Mouse (Mus musculus): ENCODE measurements around the gene Exph5.

Gene Exph5

DNA sequence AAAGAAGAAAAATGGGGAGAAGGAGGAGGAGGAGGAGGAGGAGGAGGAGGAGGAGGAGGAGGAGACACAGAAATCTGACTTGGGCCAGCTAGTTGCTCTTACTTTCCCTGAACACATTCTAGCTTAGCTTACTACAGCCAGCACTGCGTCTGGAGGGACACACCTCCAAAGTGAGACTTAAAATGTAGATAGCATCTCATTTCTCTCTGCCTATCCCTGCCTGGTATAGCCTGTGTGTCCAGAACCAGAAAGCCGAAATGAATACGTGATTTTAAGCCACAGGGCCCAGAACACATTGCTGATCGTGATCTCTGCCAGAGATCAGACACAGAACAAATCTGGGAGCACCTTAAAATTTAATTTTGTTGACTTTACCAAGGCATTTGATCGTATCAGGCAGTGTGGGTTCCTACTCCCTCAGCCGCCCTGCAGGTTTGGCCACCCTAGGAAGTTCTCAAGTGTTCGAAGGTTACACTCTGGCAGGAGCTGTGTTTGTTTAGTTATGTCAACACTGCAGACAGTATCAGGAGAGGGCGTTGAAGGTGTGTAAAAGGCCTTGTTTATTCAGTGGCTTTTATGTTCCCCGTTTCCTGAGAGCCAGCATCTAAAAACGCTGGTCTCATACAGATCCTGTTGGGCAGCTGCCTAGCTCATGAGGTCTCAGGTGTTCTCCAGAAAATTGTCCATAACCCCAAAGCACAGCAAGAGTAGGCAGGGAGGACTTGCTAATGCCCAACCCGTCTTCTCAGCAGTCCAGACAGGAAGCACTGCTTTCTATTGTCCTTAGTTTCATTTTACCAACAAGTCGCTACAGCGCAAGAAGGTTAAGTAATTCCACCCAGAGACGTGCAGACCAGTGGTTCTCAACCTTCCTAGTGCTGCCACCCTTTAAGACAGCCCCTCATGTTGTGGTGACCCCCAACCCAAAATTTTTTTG is 55.0 kb downstream of the Exph5 start:
- no peak for DNase-seq (ENCODE audit: low read depth, low spot score)

DNA sequence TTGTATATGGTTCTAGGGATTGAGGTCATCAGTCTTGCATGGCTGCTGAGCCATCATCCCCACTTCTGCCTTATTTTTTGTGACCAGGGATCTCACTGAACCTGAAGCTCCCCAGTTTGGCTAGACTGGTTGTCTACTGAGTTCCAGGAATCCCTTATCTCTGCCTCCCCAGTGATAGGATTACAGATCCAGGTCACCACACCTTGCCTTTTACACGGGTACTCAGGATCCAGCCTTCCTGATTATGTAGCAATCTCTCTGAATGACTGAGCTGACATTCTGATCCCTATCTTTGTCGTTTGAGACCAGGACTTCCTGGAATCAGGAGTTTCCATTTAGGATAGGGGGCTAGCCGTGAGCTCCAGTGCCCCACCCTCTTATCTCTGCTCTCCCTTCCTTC is 69.9 kb downstream of the Exph5 start:
- DNase-seq (ENCODE audit: low read depth, low spot score), result no peak

DNA sequence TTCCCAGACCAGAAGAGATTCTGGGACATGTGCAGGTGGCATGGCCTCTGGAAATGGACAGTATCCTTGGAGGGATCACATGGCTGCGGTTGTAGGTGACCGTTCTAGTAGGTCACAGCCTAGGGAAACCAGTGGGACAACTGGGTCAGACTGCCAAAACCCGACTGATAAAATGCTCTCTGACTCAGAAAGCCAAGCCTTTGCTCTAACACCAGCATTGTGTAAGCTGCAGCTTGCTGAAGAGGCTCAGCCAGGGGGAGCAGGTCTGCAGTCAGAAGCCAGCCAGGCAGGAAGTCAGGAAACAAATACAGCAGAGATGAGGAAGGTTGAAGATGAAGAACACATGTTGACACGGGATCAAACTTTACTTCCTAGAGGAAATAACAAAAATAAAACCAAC is 74.4 kb downstream of the Exph5 start:
- no peak for DNase-seq (ENCODE audit: low read depth, low spot score)

GRCm38 (mm10) chr9:53376820-53377219 is 75.3 kb downstream of the Exph5 start:
- no peak for DNase-seq (ENCODE audit: low read depth, low spot score)

DNA sequence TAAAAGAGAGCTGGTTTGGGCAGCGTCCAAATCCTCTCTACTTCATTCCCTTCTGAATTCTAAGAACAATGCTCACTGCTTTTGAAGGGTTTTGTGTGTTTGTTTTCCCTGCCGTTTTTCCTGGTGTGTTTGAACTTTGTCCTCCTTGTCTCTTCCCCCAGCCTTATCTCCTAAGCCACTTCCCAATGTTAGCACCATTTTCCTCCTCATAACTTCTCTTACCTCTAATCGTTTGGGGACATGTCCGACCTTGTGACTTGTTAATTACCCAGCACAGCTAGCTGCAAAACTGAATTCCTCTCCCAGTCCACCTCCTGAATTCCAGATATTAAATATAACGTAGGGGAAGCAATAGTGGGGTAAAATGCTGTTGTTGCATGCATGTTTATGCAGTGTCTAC is 76.1 kb downstream of the Exph5 start:
- no peak for DNase-seq (ENCODE audit: low read depth, low spot score)

DNA sequence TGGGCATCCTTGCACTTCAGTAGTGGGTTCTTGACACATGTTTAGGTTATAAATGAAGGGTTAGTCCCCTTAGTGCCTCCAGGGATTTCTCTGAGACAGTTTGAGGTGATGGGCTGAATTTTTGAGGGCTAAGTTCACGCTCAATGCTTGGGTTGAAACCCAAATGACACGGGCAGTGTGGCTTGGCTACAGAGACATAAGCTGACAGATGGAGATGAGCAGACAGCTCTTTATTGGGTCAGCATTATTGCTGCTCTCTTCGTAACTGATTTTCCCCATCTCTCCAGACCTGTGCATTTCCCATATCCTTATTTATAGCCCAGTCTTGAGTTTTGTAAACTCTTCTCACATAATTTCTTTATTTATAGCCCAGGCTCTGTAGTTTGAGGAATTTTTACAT is 76.7 kb downstream of the Exph5 start:
- no peak for DNase-seq (ENCODE audit: low read depth, low spot score)

- no peak for DNase-seq (ENCODE audit: low read depth, low spot score)
Measured at GRCm38 (mm10) chr9:53380595-53380994, 79.1 kb downstream of the Exph5 start.

GRCm38 (mm10) chr9:53381113-53381615 is 79.7 kb downstream of the Exph5 start:
- DNase-seq (ENCODE audit: low read depth, low spot score), result no peak

GRCm38 (mm10) chr9:53383951-53384866 is 82.7 kb downstream of the Exph5 start, which contains the start of gene Kdelc2:
Gene Kdelc2 (plus strand): TSS chr9:53384025.
- DNase-seq (ENCODE audit: low read depth, low spot score), result peak; percentile 25

DNA sequence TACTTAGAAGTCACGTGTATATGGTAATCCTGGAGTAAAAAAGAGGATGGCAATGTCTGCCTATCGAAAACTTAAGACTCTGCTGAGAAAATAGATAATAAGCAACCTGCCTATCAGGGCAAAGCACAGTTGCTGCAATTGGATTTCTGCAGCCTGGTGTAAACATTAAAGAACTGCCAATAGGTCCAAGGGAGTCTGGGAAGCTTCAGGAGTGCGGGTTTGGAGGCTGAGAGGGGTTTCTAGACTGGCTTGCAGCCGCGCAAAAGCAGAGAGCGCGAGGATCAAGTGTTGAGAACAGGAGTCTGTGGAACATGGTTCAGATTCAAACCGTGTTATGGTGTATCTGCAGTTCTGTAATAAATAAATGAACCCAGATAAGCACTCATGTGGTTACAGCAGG is 83.4 kb downstream of the Exph5 start:
- no peak for DNase-seq (ENCODE audit: low read depth, low spot score)

DNA sequence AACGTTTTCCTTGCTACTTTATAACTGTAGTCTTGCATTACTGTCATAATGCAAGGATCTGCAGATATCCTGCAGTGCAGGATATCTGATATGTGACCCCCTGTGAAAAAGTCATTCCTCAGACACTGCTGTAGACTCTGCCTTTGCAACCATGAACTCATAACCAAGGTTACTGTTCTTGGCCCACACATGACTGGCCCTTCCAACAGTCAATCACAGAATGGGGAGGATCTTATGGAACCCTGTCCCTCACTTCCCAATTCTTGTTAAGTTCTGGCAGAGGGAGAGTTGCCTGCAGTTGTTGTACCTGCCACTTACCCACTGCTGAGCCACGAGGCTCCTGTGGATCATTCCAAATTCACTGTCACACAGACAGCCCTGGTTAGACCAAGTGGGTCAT is 86.0 kb downstream of the Exph5 start:
- no peak for DNase-seq (ENCODE audit: low read depth, low spot score)

DNA sequence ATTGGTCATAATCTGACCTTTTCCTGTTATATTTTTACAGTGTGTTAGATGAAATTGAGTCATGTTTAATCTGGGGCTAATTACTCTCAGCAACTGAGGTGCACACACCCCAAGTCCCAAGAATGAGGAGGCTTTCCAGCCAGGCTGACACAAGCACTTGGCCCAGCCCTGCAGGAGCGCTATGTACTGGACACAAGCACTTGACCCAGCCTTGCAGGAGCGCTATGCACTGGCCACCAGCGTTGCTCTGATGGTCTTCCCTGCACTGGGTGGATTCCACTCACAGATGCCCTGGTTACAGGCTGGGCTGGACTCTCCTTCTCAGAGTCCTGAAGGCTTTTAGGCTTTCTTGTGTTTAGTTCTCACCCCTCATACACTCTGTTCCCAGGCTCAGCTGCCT is 87.6 kb downstream of the Exph5 start:
- no peak for DNase-seq (ENCODE audit: low read depth, low spot score)

- no peak for DNase-seq (ENCODE audit: low read depth, low spot score)
Measured at GRCm38 (mm10) chr9:53390136-53390535, 88.7 kb downstream of the Exph5 start.

- no peak for DNase-seq (ENCODE audit: low read depth, low spot score)
Measured at GRCm38 (mm10) chr9:53397685-53398387, 96.4 kb downstream of the Exph5 start.

DNA sequence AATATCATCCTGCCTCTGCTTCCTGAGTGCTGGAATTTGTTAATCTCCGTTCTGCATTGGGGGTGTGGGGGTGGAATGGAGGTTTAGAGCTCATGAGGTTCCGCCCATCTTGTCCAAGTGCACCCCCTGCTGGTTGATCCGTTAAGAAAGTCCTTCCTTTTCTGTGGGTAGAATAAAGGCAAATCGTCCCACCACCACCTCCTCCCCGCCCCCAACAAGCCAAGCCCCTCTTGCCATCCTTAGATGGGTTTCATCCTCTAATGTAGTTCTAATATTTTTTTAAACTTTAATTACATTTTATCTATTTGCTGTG is 96.9 kb downstream of the Exph5 start:
- DNase-seq (ENCODE audit: low read depth, low spot score), result no peak

- DNase-seq (ENCODE audit: low read depth, low spot score), result no peak
Measured at GRCm38 (mm10) chr9:53399537-53399936, 98.1 kb downstream of the Exph5 start.

DNA sequence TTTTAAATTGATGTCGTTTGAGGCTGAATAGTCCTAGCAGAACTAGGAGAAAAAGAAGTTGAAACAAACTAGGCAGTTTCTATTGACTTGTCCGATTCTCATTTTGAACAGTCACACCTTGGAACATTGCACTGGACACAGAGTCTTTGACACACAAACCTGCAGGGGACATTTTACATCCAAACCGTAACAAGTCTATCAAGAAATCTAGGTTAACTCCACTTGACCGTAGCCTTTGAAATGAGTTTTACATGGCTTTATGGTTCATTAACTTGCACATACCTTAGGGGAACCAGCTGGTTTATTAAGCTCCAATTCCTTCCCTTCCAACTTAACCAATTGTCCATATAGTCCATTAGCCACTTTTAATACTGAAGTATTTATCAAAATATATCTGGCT is 99.2 kb downstream of the Exph5 start:
- no peak for DNase-seq (ENCODE audit: low read depth, low spot score)

- no peak for DNase-seq (ENCODE audit: low read depth, low spot score)
Measured at GRCm38 (mm10) chr9:53401146-53401545, 99.7 kb downstream of the Exph5 start.

DNA sequence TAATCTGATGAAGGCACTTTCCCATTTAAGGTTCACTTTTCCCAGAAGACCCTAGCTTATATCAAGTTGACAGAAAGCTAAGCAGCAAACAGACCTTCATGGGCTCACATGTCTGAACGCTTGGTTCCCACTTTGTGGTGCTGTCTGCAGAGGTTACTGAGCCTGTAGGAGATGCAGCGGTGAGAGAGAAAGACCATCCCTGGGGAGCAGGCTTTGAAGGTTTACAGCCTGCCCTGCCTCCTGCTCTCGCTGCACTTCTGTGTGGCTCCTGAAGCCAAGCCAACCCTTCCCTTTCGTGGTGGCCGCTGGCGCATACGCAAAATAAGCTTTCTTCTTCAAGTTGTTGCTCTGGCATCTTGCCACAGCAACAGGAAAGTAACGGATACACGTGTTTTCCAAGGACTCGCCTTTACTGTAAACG is 100.8 kb downstream of the Exph5 start, which contains the start of gene 4930550C14Rik:
4930550C14Rik (plus strand) TSS at position 35 of the 421 bp plus-strand sequence.
- no peak for DNase-seq (ENCODE audit: low read depth, low spot score)

DNA sequence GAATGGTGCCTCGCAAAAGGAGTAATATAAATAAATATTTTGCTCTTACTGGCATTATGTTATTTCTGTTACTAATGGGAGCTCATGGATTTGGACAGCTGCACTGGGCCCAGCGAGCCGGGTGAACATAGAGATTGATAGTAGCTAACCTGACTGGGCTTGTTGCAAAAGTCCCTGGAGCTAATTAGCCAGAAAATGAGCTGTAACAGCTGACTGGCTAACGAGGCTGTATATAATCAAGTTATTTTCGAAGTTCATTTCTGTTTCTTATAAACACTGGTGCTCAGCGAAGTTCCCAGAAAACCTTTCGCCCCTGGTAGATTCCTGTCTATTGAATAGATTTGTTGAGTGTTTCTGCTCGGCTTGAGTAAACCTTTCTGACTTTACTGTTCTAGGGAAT is 101.5 kb downstream of the Exph5 start:
- no peak for DNase-seq (ENCODE audit: low read depth, low spot score)

DNA sequence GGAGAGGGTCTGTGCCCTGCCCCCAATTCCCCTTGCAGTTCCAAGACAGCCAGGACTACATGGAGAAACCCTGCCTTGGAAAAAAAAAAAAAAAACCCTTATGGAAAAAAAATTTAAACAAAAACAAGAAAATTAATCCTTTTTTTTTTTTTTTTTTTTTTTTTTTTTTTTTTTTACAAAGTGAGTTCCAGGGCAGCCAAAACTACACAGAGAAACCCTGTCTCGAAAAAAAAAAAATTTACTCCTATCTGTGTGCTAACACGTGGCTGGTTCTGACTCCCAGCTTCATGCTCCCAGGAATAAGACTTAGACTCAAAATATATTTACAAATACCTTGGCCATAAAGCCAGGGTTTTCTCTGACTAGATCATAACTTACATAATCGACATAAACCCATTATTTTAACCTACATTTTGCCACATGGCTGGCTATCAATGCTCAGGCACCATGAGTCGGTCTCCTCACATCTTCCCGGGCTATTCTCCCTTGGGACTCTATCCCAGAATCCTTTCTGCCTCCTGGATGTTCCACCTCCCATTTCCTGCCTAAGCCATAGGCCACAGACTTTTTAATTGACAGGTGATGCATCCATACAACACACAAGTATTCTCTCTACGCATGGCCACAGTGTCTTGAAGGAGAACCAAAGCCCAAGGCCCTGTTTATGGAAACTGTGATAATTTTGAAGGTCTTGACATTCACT is 102.7 kb downstream of the Exph5 start:
- no peak for DNase-seq (ENCODE audit: low read depth, low spot score)

Measured in retina, adult 2 months (tissue).